Mouse (Mus musculus) midbrain, embryonic 15.5 days (tissue): ENCODE data around the gene Sox13. TPM values are rescaled to one million over a fixed set of nuclear protein-coding genes. Genes with fewer than 3 reads are reported as not detected.
A peak's percentile ranks its signal among the peaks of the same experiment; 100 is the strongest.

Experiments
- ATAC-seq: fragments of 200-750 bp; cut with Nextera tagmentation; replicated peaks from 2 replicates; pipeline ENCODE4 v1.8.0; 2017; ENCODE audit warnings: moderate TSS enrichment
- H3K27ac ChIP-seq: fragments of 300-500 bp; sonication (generic); 2 replicates; pipeline ENCODE4 v1.5.1; 2015; ENCODE audit warnings: mild to moderate bottlenecking, inconsistent platforms
- H3K27me3 ChIP-seq: fragments of 300-500 bp; sonication (generic); replicated peaks from 2 replicates; pipeline ENCODE4 v1.6.1; 2015; ENCODE audit warnings: inconsistent platforms
- H3K36me3 ChIP-seq: fragments of 300-500 bp; sonication (generic); replicated peaks from 2 replicates; pipeline ENCODE4 v1.6.1; 2015; ENCODE audit warnings: inconsistent platforms
- H3K4me1 ChIP-seq: fragments of 300-500 bp; sonication (generic); 2 replicates; pipeline ENCODE4 v1.6.1; 2015; ENCODE audit warnings: inconsistent platforms
- H3K4me2 ChIP-seq: fragments of 300-500 bp; sonication (generic); 2 replicates; pipeline ENCODE4 v1.6.1; 2015; ENCODE audit warnings: inconsistent platforms, mild to moderate bottlenecking, moderate library complexity
- H3K4me3 ChIP-seq: fragments of 300-500 bp; sonication (generic); 2 replicates; pipeline ENCODE4 v1.5.1; 2015; ENCODE audit warnings: mild to moderate bottlenecking, inconsistent platforms
- H3K9ac ChIP-seq: fragments of 300-500 bp; sonication (generic); 2 replicates; pipeline ENCODE4 v1.6.1; 2015; ENCODE audit warnings: mild to moderate bottlenecking, inconsistent platforms
- H3K9me3 ChIP-seq: fragments of 300-500 bp; sonication (generic); 2 replicates; pipeline ENCODE4 v1.6.1; 2016; ENCODE audit warnings: inconsistent platforms
- WGBS: fragments of 180-500 bp; shearing (Covaris S2); methylation state at CpG from one replicate; pipeline ENCODE4 v1.1.7; 2015; ENCODE audit warnings: mixed read lengths; 5-methylcytosine and 5-hydroxymethylcytosine counted together
- polyA plus RNA-seq: library from polyadenylated mRNA; unstranded; fragments of >200 nt; fragmentation: Nextera tagmentation; extraction: Ambion mirVana; gene quantifications from 2 replicates; pipeline ENCODE4 v1.2.1, GENCODE M21; 2015

The Sox13 gene
- polyA plus RNA-seq, 1 experiment from 2014 or later, result 7.4 TPM

- Histone ChIP-seq H3K9me3 (no peaks in the 10 kb centered on the region), H3K27ac (no peak overlapping the region), H3K4me2 (no peak overlapping the region), H3K4me3 (no peak overlapping the region), H3K36me3 (no peaks in the 10 kb centered on the region), H3K9ac (no peak overlapping the region), H3K27me3 (no peaks in the 10 kb centered on the region), H3K4me1 (peaks cover 5% of the 10 kb centered on the region; the same call in 1 of the 2 replicates)
- WGBS, result 60% methylated on average over 11 of the region's 11 CpGs
- ATAC-seq, result no peak
These were observed 26.8 kb upstream of the Sox13 start for GRCm38 (mm10) chr1:133451025-133451424.

GRCm38 (mm10) chr1:133448351-133448931, 24.3 kb upstream of the Sox13 start:
- no peak overlapping the region for H3K4me2 ChIP-seq
- WGBS, result 34% methylated on average over 14 of the region's 14 CpGs
- H3K36me3 ChIP-seq, result no peaks in the 10 kb centered on the region
- H3K4me1 ChIP-seq, result peaks cover 5% of the 10 kb centered on the region; the same call in 1 of the 2 replicates
- no peaks in the 10 kb centered on the region for H3K27me3 ChIP-seq
- ATAC-seq, result no peak
- no peaks in the 10 kb centered on the region for H3K9me3 ChIP-seq
- no peak overlapping the region for H3K4me3 ChIP-seq
- H3K27ac ChIP-seq, result no peak overlapping the region
- no peak overlapping the region for H3K9ac ChIP-seq

GRCm38 (mm10) chr1:133446291-133446690, 22.1 kb upstream of the Sox13 start:
- Histone ChIP-seq H3K4me3 (no peak overlapping the region), H3K27ac (no peak overlapping the region), H3K36me3 (no peaks in the 10 kb centered on the region), H3K4me1 (peaks cover 5% of the 10 kb centered on the region; the same call in 1 of the 2 replicates), H3K4me2 (no peak overlapping the region), H3K9ac (no peak overlapping the region), H3K9me3 (peaks cover 4% of the 10 kb centered on the region; the same call in 1 of the 2 replicates), H3K27me3 (no peaks in the 10 kb centered on the region)
- 75% methylated on average over 4 of the region's 4 CpGs for WGBS
- no peak for ATAC-seq

- Histone ChIP-seq H3K36me3 (no peaks in the 10 kb centered on the region), H3K4me2 (no peak overlapping the region), H3K9me3 (peaks cover 4% of the 10 kb centered on the region; the same call in 1 of the 2 replicates), H3K9ac (no peak overlapping the region), H3K4me3 (no peak overlapping the region), H3K27ac (no peak overlapping the region), H3K27me3 (no peaks in the 10 kb centered on the region), H3K4me1 (peaks cover 5% of the 10 kb centered on the region; the same call in 1 of the 2 replicates)
- WGBS, result 88% methylated on average over 8 of the region's 8 CpGs
- ATAC-seq, result no peak
These were observed 20.1 kb upstream of the Sox13 start for GRCm38 (mm10) chr1:133444315-133444714.

GRCm38 (mm10) chr1:133437916-133438683, 13.9 kb upstream of the Sox13 start:
- H3K4me2 ChIP-seq, result no peak overlapping the region
- no peak overlapping the region for H3K4me3 ChIP-seq
- peaks cover 22% of the 10 kb centered on the region for H3K4me1 ChIP-seq
- ATAC-seq, result no peak
- WGBS, result 17% methylated on average over 14 of the region's 14 CpGs
- H3K27me3 ChIP-seq, result no peaks in the 10 kb centered on the region
- H3K36me3 ChIP-seq, result no peaks in the 10 kb centered on the region
- H3K9me3 ChIP-seq, result 0 out of 2 replicates have a peak, but pooled peaks cover under 1% of the 10 kb centered on the region
- H3K27ac ChIP-seq, result no peak overlapping the region
- H3K9ac ChIP-seq, result no peak overlapping the region

- Histone ChIP-seq H3K27ac (peak overlapping the region; percentile 22; the same call in 1 of the 2 replicates), H3K4me3 (0 out of 2 replicates have a peak overlapping the region, but pooled peaks have one; percentile 1), H3K36me3 (no peaks in the 10 kb centered on the region), H3K4me2 (peak overlapping the region; percentile 40), H3K9ac (no peak overlapping the region), H3K27me3 (no peaks in the 10 kb centered on the region), H3K9me3 (no peaks in the 10 kb centered on the region), H3K4me1 (peaks cover 22% of the 10 kb centered on the region)
- ATAC-seq, result peak; percentile 55
- 10% methylated on average over 10 of the region's 10 CpGs for WGBS
These were observed 10.6 kb upstream of the Sox13 start for GRCm38 (mm10) chr1:133434756-133435112.

GRCm38 (mm10) chr1:133434018-133434755, 10.0 kb upstream of the Sox13 start:
- H3K4me3 ChIP-seq, result 0 out of 2 replicates have a peak overlapping the region, but pooled peaks have one; percentile 1
- 5% methylated on average over 11 of the region's 12 CpGs for WGBS
- no peak overlapping the region for H3K9ac ChIP-seq
- peak overlapping the region; percentile 40 for H3K4me2 ChIP-seq
- no peaks in the 10 kb centered on the region for H3K9me3 ChIP-seq
- peak; percentile 82 for ATAC-seq
- H3K36me3 ChIP-seq, result no peaks in the 10 kb centered on the region
- H3K27ac ChIP-seq, result peak overlapping the region; percentile 63
- peaks cover 22% of the 10 kb centered on the region for H3K4me1 ChIP-seq
- no peaks in the 10 kb centered on the region for H3K27me3 ChIP-seq

GRCm38 (mm10) chr1:133432566-133432965, 8.4 kb upstream of the Sox13 start:
- Histone ChIP-seq H3K36me3 (no peaks in the 10 kb centered on the region), H3K9ac (no peak overlapping the region), H3K27me3 (no peaks in the 10 kb centered on the region), H3K27ac (no peak overlapping the region), H3K9me3 (no peaks in the 10 kb centered on the region), H3K4me2 (no peak overlapping the region), H3K4me1 (peaks cover 14% of the 10 kb centered on the region), H3K4me3 (no peak overlapping the region)
- ATAC-seq, result no peak
- 34% methylated on average over 2 of the region's 2 CpGs for WGBS

- Histone ChIP-seq H3K4me1 (peaks cover 14% of the 10 kb centered on the region), H3K4me3 (no peak overlapping the region), H3K27ac (no peak overlapping the region), H3K9ac (no peak overlapping the region), H3K27me3 (no peaks in the 10 kb centered on the region), H3K4me2 (no peak overlapping the region), H3K36me3 (no peaks in the 10 kb centered on the region), H3K9me3 (no peaks in the 10 kb centered on the region)
- ATAC-seq, result no peak
- WGBS, result 91% methylated on average over 2 of the region's 2 CpGs
These were observed 7.0 kb upstream of the Sox13 start for GRCm38 (mm10) chr1:133431133-133431532.

- Histone ChIP-seq H3K4me2 (peak overlapping the region; percentile 99), H3K9me3 (no peaks in the 10 kb centered on the region), H3K27ac (no peak overlapping the region), H3K4me3 (peak overlapping the region; percentile 80), H3K36me3 (no peaks in the 10 kb centered on the region), H3K27me3 (no peaks in the 10 kb centered on the region), H3K4me1 (peaks cover 21% of the 10 kb centered on the region), H3K9ac (no peak overlapping the region)
- no peak for ATAC-seq
- WGBS, result 57% methylated on average over 4 of the region's 4 CpGs
These were observed 467 bp upstream of the Sox13 start for GRCm38 (mm10) chr1:133424547-133425140.

- Histone ChIP-seq H3K27ac (peak overlapping the region; percentile 84), H3K9me3 (no peaks in the 10 kb centered on the region), H3K4me2 (peak overlapping the region; percentile 99), H3K9ac (peak overlapping the region; percentile 75), H3K36me3 (no peaks in the 10 kb centered on the region), H3K4me1 (peaks cover 32% of the 10 kb centered on the region), H3K27me3 (no peaks in the 10 kb centered on the region), H3K4me3 (peak overlapping the region; percentile 80)
- under 1% methylated on average over 31 of the region's 31 CpGs for WGBS
- ATAC-seq, result peak; percentile 31; the same call in 1 of the 2 replicates
These were observed 1.0 kb downstream of the Sox13 start for GRCm38 (mm10) chr1:133423166-133423542.
